1 mouse cellular context compared by ENCODE assay signal in the genomic region with DNA sequence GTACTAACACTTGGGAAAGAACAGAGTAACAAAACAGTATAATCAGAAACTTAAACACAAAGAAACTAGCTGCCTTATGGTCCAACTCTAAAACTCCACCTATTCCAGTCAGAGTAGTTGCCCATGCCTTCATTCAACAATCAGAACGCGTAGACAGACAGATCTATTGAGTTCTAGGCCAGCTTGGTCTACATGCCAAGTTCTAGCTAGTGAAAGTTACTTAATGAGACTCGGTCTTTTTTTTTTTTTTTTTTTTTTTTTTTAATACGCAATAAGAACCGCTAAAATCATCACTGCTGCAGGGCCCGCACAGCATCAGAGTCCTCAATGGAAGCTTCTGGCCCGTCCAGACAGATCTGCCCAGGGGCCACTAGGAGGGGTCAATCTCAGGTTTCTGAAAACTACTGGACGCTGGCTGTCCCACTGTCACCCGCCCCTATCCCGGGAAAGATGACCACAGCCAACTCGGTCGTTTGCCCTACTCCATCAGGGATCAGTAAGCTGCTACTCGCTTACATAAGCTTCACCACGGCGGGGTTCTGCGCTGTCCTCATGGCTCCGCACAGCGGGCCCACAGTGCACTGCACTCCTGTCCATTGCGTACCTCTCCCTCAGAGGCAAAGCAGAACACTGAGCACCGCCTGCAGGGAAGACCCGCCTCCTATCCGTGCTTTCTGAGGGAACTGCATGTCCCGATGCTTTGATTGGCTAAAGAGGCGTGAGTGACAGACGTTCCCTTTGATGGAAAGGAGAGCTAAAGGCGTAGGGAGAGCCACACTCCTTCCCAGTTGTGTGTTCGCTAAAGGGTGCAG.
TF ChIP-seq lines count a peak whose summit lies in the region.

Gene Zfp788, plus strand, starts transcription at position 795 of the 812 bp plus-strand sequence.

TF ChIP-seq in MEL, 35 proteins besides CTCF, POLR2A, EP300 and RAD21 (continued from another document):
- TF ChIP-seq POLR2AphosphoS5 (IDR thresholded peaks at IDR 0.05; ENCODE audit: borderline replicate concordance, low read depth, low read length) (peak; percentile 41; the same call in 1 of the 2 replicates), MAZ (IDR thresholded peaks at IDR 0.05; ENCODE audit: low read depth, low read length) (no peak; the same call in 1 of the 2 replicates), USF1 (IDR thresholded peaks at IDR 0.05; ENCODE audit: low read depth, low read length) (no peak), NELFE (IDR thresholded peaks at IDR 0.05; ENCODE audit: low read depth, low read length) (peak; percentile 69), ZC3H11A (IDR thresholded peaks at IDR 0.05; ENCODE audit: low read depth, low read length) (no peak), KAT2A (conservative IDR thresholded peaks at IDR 0.05; ENCODE audit: low read depth, low read length) (no peak; the same call in 1 of the 2 replicates), CHD2 (IDR thresholded peaks at IDR 0.05; ENCODE audit: low read length) (no peak), MYB (IDR thresholded peaks at IDR 0.05; ENCODE audit: low read depth, low read length) (no peak), MAX (IDR thresholded peaks at IDR 0.05; ENCODE audit: low read length) (no peak), MAFK (IDR thresholded peaks at IDR 0.05; ENCODE audit: borderline replicate concordance, low read depth, low read length) (no peak), JUND (IDR thresholded peaks at IDR 0.05; ENCODE audit: low read depth, low read length) (no peak), USF2 (IDR thresholded peaks at IDR 0.05; ENCODE audit: borderline replicate concordance in 1 of 2, insufficient read depth in 1 of 2, low read depth in 1 of 2, low read length in 2 of 2) (no peak), POLR2AphosphoS2 (IDR thresholded peaks at IDR 0.05; ENCODE audit: low read length) (peak; percentile 41; the same call in 1 of the 2 replicates), NRF1 (IDR thresholded peaks at IDR 0.05; ENCODE audit: insufficient read depth, low read depth, low read length, poor library complexity, severe bottlenecking) (no peak)
TF ChIP-seq in MEL: peak in this region for 10.
